Mouse (Mus musculus) heart, embryonic 15.5 days (tissue): ENCODE data around the gene Usp6nl. TPM values are rescaled to one million over a fixed set of nuclear protein-coding genes. Genes with fewer than 3 reads are reported as not detected.

ENCODE experiments used
- polyA plus RNA-seq: library from polyadenylated mRNA; unstranded; fragments of >200 nt; fragmentation: Nextera tagmentation; extraction: Ambion mirVana; gene quantifications from 2 replicates; pipeline ENCODE4 v1.2.1, GENCODE M21; 2015

Usp6nl gene
- polyA plus RNA-seq, 1 experiment from 2014 or later, result 6.6 TPM

Other genes with a start within 250 kb of the Usp6nl start
- gene Proser2, start 192.5 kb upstream of the Usp6nl start, polyA plus RNA-seq, result 14.8 and 15.2 TPM in 2 replicates
- gene Echdc3, start 109.6 kb upstream of the Usp6nl start, polyA plus RNA-seq, result 9.2 TPM in 2 replicates